Comparison of ENCODE assay signal across 8 mouse cellular contexts in genomic region chr9:119339558-119340211, GRCm38 (mm10). TPM values are rescaled to one million over a fixed set of nuclear protein-coding genes. Genes with fewer than 3 reads are reported as not detected.
DNase-seq lines count a peak whose midpoint lies in the region; ATAC-seq and TF ChIP-seq lines count a peak whose summit lies in the region.

Acaa1a (plus strand) TSS chr9:119339676.

- under 1% methylated on average over 43 of the region's 43 CpGs for WGBS in forebrain, embryonic 16.5 days
- 2% methylated on average over 43 of the region's 43 CpGs for WGBS in lung, postnatal 0 days

- H3K36me3 ChIP-seq in forebrain, embryonic 16.5 days (ENCODE audit: control insufficient read depth, insufficient read depth) = peaks cover 8% of the 10 kb centered on the region
- peaks cover 16% of the 10 kb centered on the region; the same call in 1 of the 2 replicates for H3K36me3 ChIP-seq in lung, postnatal 0 days (ENCODE audit: insufficient read depth, low read length)

- H3K9me3 ChIP-seq in forebrain, embryonic 16.5 days (ENCODE audit: control insufficient read depth, low read length) = no peaks in the 10 kb centered on the region
- H3K9me3 ChIP-seq in lung, postnatal 0 days (ENCODE audit: low read length) = no peaks in the 10 kb centered on the region

- peak within 1 kb of the TSS; percentile 81 for H3K27ac ChIP-seq in forebrain, embryonic 16.5 days (ENCODE audit: low read length)
- H3K27ac ChIP-seq in lung, postnatal 0 days (ENCODE audit: low read length) = peak within 1 kb of the TSS; percentile 95

- no peaks in the 10 kb centered on the region for H3K27me3 ChIP-seq in forebrain, embryonic 16.5 days (replicated peaks; ENCODE audit: control insufficient read depth, insufficient read depth, low read length)
- H3K27me3 ChIP-seq in lung, postnatal 0 days (replicated peaks; ENCODE audit: insufficient read depth, low read length) = no peaks in the 10 kb centered on the region

- H3K4me2 ChIP-seq in forebrain, embryonic 16.5 days (ENCODE audit: low read length) = peak within 1 kb of the TSS; percentile 71
- peak within 1 kb of the TSS; percentile 89 for H3K4me2 ChIP-seq in lung, postnatal 0 days (replicated peaks; ENCODE audit: low read depth, low read length)

- DNase-seq in MEL-GATA-1-ER (ENCODE audit: extremely low read depth, low read depth) = peak; percentile 82
- peak; percentile 80 for DNase-seq in cerebellum, adult 11-12 months
- DNase-seq in heart, postnatal 4 days = peak; percentile 75
- DNase-seq in layer of hippocampus, adult 8-10 months (ENCODE audit: low spot score in 2 of 2) = peak in 1 of 2 experiments; percentile 52
- DNase-seq in lung, postnatal 0 days (ENCODE audit: low spot score) = peak; percentile 96
- DNase-seq in ovary, postnatal 10 days (ENCODE audit: low spot score) = peak; percentile 62
- DNase-seq in thymus, postnatal 25 days = peak; percentile 64

- no peak for ATAC-seq in forebrain, embryonic 16.5 days
- ATAC-seq in lung, postnatal 0 days = peak; percentile 18

- TF ChIP-seq EP300 in lung, postnatal 0 days (IDR thresholded peaks at IDR 0.05) = no peak

- H3K4me1 ChIP-seq in forebrain, embryonic 16.5 days (replicated peaks; ENCODE audit: control insufficient read depth, insufficient read depth, low read length) = peaks cover 27% of the 10 kb centered on the region
- peaks cover 11% of the 10 kb centered on the region for H3K4me1 ChIP-seq in lung, postnatal 0 days (ENCODE audit: insufficient read depth, low read depth, low read length)

- peak within 1 kb of the TSS; percentile 78 for H3K4me3 ChIP-seq in forebrain, embryonic 16.5 days (replicated peaks; ENCODE audit: low read length)
- H3K4me3 ChIP-seq in lung, postnatal 0 days (ENCODE audit: low read depth, low read length) = peak within 1 kb of the TSS; percentile 70

- peak; percentile 56 for TF ChIP-seq CTCF in lung, postnatal 0 days (IDR thresholded peaks at IDR 0.05)

- peak within 1 kb of the TSS; percentile 50 for H3K9ac ChIP-seq in forebrain, embryonic 16.5 days (replicated peaks; ENCODE audit: low read depth, low read length)
- peak within 1 kb of the TSS; percentile 80 for H3K9ac ChIP-seq in lung, postnatal 0 days (replicated peaks; ENCODE audit: low read depth)

RNA-seq across cellular contexts. Expression of gene Acaa1a, which starts in this region (rescaled TPM):
- polyA plus RNA-seq in forebrain, embryonic 16.5 days (2015; fragmentation: Nextera tagmentation; extraction: Ambion mirVana) = 107 and 119 TPM in 2 replicates
- 10 to 100 TPM; 60.7 to 63.8 TPM for total RNA-seq in heart, postnatal 4 days (2021)
- 10 to 100 TPM; 63.2 to 84.2 (median 72.6) TPM for total RNA-seq in layer of hippocampus, adult 8-10 months (2022)
- polyA plus RNA-seq in lung, postnatal 0 days (2015; fragmentation: Nextera tagmentation; extraction: Ambion mirVana) = 114 and 128 TPM in 2 replicates
